Mouse (Mus musculus) cerebellum, adult 8-10 months (tissue): ENCODE data around the gene Cplx3.

Source experiments
- DNase-seq: peaks from one replicate; pipeline ENCODE4 v3.0.0; 2022

Gene Cplx3

DNA sequence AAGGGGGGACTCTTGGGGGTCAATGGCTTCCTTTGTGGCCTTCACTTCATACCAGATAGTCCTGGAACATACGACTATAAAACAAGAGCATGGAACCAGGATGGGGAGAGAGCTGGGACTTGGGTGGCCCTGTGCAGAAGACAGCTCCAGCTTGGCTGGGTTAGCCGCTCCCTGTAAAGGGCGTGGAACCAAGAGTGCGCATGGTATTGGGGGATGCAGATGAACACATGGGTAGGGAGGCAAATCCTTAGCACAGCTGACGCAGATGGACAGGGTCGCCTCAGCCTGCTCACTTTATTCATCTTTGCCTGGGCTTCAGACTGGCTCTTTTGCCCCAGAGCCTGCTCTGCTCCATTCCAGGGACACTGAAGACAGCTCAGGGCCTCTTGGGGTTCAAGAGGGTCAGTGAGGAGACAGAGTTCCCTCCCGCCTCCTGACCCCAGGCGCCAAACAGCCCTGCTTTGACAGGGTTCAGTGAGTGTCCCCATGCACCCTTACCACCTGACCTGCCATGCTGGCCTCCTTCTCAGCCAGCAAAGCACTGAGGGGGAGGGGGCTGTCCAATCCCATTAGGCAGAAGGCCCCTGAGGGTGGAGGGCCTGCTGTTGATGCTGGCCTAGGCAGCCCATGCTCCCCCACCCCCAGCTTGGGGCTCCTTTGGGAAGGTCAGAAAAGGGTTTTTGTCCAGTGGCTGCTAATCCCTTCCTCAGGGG is 7.1 kb downstream of the Cplx3 start:
- DNase-seq, result no peak

DNA sequence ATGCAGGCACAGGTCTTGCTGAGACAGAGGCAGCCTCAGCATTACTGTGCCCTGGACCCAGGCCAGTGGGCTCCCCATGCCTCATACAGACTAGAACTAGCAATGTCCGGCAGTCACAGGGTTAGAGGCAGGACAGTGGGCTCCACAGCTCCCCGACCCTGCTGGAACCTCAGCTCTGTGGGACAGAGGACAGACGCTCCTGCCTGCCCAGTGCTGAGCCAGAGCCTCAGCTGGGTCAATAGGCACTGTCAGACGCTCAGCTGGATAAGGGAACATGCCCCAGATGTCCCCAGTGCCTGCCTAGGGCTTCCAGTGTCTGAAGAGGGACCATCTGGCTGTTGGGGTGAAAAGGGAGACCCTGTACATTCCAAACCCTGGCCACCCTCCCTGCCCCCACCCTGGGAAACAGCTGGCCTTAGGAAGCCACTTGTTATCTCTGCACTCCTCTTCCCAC is 8.1 kb downstream of the Cplx3 start:
- no peak for DNase-seq

DNA sequence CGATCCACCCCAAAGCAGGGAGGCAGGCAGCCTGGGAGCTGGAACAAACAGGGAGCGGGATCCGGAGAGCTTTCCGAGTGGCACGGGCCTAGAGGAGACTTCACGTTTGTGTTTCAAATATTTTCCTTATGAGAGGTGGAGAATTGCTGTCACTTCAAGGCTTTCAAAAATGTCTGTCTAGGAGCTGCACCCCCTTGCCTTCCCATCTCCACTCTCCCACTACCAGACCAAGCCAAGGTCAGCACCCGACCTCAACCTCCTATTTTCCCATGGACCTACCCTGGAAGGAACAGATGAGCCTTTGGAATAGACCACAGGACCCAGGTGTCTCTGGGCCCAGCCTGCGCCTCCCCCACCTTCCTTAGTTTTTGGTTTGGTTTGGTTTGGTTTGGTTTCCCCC is 8.8 kb downstream of the Cplx3 start:
- DNase-seq, result no peak

DNA sequence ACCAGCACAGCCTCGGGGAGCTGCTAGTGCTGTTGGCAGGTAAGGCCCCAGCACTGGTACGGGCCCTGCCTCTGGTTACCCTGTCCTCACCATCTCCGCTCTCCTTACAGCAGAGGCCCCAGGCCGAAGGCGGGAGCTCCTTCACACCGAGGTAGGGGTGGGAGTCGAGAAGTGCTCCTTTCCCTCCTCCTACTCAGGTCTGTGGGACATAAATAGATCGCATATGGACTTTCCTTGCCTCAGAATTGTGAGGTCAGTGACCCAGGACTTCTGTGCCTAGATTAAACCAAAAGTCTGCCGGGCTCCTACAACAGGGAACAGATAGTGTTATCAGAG is 11.9 kb downstream of the Cplx3 start:
- no peak for DNase-seq

DNA sequence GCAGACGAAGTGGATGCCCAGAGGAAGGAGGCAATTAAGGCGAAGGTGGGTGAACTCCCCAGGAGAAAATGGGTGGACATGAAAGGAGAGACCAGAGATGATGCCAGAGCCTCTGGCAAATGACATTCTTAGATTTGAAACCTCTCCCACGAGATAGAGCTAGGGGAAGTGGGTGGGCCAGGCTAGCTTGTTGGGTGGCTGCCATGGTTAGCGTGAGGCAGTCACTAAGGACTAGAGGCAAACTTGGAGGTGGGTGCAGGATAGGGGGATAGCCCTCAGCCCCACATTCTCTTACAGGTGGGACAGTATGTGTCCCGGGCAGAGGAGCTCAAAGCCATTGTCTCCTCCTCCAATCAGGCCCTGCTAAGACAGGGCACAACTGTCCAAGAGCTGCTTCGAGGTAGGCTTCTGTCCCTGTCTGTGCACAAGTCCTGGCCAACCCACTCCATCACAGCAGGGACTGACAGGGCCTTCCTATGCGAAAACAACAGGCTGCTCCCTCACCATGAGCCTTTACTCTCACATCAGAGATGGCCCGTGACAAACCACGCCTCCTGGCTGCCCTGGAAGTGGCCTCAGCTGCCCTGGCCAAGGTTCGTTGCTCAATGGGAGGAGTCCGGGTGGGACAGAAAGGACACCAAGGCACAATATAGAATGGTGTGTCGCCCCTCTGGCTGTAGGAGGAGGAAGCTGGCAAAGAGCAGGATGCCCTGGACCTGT is 12.5 kb downstream of the Cplx3 start:
- DNase-seq, result no peak

DNA sequence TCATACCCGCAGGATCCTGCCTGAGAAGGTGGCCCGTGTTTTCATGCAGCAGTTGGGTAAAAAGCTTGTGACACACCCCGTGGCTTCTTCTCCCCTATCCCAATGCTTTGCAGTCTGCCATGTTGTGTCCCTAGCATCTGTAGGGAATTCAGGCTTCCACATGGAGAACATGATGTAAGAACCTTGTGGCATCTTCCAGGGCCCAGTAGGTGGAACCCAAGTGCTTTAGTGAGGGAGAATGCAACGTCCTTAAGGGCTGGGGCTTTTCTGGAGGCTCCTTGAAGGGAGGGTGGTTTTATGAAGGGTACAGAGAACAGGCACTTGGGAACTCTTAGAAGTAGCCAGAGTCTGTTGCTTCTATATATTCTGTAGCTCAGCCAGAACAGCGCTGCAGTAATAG is 15.4 kb downstream of the Cplx3 start:
- DNase-seq, result no peak

DNA sequence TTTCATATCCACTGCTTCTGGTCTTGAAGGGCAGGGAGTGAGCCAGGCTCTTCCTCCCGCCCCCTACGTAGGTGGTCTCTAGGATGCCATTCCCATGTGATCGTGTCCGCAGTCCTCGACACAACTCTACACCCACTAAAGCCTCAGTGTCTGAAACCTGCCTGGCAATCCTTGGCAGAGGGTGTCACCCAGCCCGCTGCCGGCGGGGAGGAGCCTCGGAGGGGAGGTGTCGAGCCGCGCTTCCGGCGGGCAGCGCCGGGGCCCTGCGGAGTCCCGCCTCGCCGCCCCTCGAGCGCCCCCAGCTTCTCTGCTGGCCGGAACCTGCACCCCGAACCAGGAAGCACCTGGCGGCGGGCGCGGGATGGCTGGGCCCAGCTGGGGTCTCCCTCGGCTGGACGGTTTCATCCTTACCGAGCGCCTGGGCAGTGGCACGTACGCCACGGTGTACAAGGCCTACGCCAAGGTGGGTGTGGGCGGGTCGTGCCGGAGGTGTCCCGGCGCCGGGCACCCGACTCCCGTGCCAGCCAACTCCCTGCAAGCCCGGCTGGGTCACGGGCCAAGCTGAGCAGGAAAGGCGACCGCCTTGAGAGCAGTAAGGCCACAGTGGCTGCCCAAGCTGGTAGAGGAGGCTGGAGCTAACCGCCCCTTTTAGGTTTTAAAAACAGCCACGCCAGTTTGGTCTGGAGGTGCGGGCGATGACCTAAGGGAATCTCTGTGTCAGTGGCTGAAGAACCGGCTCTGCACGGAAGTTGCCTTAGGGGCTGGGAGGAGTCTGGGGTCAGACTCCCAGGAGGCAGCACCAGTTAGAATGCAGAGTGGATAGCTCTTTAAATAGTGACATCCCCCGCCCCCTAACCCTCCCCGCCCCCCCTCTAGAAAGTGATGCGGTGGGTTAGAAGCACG is 16.6 kb downstream of the Cplx3 start, which contains the start of gene Ulk3:
Ulk3 (plus strand) TSS at position 229 of the 903 bp plus-strand sequence.
- DNase-seq, result peak; percentile 75

DNA sequence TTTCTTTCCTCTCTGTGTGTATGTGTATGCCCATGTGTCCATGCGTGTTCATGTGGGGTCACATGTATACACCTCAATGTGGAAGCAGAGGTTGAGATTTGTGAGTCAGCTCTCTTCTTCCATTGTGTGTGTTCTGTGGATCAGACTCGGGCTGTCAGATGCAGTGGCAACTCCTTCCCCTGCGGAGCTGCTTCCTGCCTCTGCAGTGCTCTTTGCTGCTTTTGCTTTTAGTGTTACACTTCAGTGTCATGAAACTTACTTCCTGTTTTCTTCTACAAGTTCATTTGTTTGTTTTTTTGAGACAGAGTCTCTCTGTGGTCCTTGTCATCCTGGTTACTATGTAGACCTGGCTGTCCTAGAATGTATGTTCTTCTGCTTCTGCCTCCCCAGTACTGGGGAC is 21.1 kb downstream of the Cplx3 start:
- no peak for DNase-seq

DNA sequence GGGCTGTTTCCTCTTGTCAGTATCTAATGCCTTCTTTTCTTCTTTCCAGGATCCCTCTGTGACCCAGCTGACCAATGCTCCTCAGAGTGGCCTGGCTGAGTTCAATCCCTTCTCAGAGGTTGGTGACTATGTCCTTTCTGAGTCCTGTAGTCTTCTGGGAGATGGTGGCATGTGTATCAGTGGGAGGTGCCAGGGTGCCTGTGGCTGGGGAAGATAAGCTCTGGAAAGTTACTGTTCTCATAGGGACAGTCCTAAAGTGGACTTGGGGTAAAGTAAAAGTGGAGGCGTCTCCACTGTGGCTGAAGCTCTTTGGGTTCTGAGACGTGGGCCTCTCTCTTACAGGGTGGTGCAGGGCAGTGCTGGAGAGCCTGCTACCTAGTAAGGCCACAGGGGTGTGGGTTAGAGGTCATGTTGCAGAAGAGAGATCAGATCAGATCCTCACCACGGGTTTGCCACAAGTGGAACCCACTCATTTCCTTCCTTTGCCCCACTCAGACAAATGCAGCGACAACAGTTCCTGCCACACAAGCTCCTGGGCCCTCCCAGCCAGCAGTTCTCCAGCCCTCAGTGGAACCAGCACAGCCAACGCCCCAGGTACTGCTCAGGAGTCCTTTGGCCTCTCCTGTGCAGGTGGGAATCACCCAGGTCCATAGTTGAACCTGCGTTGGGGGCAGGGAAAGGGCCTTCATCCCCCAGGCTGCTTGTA is 28.8 kb downstream of the Cplx3 start:
- DNase-seq, result no peak

DNA sequence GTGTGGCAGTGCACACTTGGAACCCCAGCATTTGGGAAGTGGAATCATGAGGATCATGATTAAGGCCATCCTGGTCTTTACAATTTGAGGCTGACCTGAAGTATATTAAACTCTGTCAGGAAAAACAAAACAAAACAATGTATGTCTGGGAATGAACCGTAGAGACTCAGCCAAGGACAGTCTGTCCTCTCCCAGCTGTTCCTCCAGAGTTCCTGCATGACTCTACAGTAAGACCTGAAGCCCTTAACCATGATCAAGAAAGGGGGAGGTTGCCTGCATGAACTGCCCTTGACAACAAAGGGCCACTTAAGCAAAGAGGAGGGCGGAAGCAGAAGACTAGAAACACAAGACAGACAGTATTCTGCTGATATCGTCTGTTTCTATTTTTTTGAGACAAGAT is 30.5 kb downstream of the Cplx3 start:
- no peak for DNase-seq

DNA sequence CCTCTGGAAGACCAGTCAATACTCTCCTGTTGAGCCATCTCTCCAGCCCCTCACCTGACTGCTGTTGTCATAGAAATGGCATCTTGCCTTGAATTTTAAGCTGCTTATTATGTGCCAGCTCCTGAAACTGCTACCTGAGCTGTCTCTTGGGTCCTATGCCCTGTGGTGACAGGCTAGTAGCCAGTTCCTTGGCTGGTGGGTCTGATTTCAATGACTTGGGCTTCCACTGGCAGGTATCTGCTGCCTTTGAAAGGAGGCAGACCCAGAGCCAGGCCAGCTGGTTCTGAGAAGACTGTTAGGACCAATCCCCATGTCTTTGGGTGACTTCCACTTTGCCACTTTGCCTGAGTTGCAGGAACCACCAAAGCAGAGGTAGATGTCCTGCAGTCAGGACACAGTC is 31.7 kb downstream of the Cplx3 start:
- no peak for DNase-seq

DNA sequence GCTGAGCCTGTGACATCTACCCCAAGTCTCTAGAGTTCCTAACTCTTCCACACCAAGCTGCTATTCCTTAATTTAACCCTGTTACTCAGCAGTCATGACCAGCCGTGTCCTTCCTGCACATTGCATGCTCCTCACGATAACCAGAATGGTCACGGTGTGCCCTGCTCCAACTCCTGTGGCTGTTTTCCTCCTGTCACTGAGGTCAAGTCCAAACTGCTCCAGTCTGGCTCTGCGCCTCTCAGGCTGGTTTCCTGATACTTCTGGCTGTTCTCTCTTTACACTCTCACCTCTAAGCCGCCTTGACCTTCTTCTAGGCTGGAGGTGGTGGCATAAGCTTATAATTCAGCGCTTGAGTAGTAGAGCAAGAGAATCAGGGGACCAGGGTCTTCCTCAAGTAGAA is 37.6 kb downstream of the Cplx3 start:
- no peak for DNase-seq

DNA sequence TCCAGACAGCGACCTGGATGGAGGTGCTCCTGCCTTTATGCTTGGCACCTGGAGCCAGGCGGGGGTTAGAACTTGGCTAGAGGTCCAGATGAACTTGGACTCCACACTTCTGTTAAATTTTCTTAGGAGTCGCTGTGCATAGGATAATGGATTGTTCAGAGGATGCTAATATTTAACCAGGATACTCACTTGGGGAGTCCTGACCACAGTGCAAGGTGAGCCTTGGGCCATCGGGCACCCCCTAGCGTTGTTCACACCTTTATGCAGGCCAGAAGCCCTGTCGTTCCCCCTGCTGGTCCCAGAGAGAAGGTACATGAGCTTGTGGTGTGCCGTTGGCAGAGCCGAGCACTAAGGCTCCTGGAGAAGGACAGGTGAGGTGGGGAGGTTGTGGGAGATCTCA is 39.2 kb downstream of the Cplx3 start:
- DNase-seq, result no peak

DNA sequence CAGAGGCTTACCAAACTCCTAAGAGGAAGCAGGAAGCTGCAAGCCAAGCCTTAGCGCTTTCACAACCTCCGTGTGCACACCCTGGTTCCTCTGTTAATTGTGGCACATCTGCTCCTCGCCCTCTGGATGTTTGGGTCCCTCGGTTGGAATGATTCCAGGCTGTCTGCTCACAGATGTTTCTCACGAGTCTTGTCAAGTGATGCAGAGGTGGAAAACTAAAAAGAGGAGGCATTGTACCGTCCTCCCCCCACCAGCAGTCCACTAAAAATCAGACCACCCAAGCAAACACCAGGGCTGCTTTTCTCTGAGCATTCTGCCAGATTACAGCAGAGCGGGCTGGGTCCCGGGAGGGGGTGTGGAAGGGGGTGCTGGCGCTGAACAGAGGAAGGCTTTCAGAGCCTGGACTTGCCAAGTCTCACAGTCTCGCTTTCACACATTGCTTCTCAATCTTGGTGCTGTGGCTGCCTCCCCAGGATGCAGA is 40.3 kb downstream of the Cplx3 start:
- DNase-seq, result no peak

DNA sequence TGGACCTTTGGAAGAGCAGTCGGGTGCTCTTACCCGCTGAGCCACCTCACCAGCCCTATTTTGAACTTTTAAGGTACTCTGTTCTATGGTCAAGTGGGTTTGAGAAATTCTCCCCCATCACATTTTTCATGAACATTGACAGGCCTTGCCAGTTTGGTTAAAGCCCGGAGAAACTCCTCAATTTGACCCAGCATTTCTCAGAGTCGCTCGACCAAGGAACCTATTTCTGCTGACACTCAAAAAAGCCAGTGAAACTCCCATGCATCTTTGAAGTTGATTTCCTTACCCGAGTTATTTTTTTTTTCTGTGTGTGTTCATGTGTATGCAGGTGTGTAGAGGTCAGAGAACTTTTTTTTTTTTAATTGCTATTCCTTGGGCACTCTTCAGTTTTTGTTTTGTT is 41.5 kb downstream of the Cplx3 start:
- DNase-seq, result no peak

DNA sequence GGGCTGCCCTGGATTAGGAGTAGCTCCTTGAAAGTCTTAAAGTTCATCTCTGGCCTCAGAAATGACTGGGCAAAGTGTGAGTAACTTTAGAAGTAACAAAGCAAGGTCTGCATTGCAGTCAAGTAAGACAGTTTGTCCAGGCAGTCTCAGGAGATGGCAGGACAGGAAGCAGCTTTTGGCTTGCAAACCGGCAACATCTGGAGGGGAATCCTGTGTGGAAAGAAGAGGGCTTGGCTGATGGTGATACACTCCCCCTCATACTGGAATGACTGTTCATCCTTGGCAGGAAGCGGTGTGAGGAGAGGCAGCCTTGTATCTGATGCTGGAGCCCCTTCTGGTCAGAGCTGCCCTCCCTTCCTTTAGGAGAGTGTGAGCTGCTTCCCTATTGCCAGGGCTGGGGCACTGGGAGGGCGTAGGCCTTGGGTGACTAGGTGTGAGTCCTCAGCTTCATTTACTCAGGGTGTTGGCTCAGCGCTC is 43.1 kb downstream of the Cplx3 start:
- no peak for DNase-seq

DNA sequence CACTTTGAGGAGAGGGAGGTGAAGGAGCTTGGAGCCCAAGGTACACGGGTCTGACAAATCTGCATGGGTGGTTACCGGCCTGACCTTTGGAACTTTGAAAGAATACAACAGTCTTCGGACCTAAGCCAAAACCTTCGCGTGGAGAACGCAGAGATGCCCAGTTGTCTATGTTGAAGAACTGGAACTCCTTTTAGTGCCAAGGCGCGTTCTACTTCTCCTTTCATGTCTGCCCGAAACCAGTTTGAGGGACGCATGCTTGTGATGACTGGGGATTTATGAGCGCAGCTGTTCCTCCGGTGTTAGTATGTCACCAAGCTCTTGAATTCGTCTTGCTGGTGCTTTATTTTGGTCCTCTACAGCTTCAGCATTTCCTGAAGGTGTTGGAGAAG is 44.4 kb downstream of the Cplx3 start:
- DNase-seq, result no peak

DNA sequence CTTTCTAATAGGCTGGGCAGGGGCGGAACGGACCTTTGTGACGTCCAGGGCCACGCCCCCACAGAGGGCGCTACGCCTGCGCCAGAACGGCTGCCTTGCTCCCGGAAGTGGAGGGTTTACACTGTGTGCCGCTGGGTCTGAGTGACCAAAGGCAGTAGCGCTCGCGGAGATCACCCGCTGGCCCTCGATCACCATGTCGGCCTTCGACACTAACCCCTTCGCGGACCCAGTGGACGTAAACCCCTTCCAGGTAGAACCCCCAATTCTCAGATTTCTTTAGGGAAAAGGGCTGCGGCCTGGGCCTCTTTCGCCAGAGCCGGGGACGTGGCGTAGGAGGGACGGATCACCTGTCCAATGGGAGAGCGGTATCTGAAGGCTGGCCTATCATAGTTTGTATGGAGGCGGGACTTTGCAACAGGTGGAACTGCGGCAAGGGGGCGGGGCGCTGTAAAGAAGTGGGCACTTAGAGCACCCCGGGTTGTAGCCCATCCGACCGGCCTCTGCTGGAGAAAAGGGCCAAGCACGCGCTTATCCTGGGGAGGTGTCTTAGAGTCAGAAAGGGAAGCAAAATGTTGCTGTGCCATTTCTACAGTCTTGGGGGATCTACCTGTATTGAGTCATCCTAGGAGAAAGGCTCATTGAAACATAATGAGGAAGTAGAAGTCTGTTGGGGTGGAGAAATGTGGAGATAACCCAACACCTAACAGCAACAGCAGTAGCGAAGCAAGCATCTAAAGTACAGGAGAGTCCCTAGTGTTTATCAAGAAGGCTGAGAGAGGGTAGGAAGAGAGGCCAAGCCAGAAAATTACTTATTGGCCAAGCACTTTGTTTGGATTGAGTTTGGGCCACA is 45.0 kb downstream of the Cplx3 start, which contains the start of gene Scamp2:
Scamp2 (plus strand) TSS at position 83 of the 850 bp plus-strand sequence.
- DNase-seq, result peak; percentile 96

DNA sequence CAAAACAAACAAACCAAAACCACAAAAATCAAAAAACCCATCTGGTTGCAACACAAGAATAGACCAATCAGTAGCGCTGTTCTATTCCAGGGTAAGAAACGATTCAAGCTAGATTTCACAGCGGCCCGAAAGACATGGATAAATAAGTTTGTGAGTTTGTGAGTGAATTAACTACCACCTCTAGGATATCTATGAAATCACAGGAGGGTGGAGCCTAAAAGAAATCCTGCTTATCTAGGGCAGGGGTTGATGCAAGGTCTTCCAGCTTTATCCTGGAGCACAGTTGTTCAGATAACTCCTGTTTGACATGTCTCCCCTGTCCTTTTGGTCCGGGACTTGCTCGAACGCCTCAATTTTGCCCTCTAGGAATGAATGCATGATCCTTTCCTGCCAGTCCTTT is 45.8 kb downstream of the Cplx3 start:
- no peak for DNase-seq

DNA sequence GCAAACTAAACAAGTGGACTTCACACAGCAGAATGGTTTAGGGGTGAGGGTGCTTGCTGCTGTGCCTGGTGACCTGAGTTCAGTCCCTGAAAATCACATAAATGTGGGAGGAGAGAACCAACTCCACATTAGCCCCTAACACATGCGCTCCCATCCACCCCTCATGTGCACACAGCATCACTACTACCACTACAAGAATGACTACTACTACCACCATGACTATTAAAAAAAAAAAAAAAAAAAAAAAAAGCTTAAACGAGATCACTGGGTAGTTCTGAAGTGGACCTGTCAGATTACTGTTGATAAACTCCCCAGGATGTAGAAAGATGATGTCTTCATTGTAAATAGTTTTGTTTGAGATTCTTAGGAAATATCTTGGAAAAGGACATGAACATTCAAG is 46.5 kb downstream of the Cplx3 start:
- no peak for DNase-seq

DNA sequence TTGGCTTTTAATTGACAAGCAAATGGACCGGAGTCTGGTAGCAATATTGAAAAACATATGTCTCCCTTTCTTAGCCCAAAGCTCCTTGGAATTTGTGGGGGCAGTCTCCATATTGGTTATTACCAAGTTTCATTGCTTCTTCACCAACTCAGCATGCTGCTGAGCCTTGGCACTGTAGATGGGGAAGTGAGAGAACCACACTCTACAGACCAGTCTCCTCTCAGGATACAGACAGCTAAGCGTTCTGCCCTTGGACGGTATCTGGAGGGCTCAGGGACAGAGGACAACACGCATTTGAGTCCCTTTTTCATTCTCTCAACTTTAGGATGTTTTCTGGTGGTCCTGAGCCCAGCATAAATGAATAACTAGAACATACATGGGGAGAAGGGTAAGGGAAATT is 47.5 kb downstream of the Cplx3 start:
- no peak for DNase-seq

DNA sequence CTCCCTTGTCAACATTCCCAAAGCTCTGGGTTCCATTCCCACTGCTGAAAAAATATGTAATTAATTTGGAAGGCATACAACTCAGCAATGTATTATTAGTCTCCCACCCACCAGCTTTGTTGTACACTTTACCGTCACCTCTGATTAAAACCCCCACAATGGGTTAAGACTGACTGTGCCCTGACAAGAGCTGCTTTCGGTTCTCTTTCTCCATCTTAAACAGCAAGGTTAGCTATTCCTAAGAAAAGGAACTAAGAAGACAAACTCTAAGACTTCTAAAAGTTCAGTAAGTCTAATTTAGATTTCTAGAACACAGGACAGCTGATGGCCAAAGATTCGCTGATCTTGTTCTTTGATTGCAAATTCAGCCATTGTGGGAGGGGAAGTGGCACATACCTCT is 48.9 kb downstream of the Cplx3 start:
- DNase-seq, result no peak
